Mouse (Mus musculus) urinary bladder, postnatal 4 days (tissue): ENCODE data around the gene Amotl2.
"Not testable (repeated sequence)": the region's sequence is repeated elsewhere in the genome, so short reads cannot be mapped to it uniquely, and the experiment has no call there.

ENCODE experiments used
- DNase-seq, 2 experiments: peaks; one replicate each; pipeline ENCODE4 v3.0.0; 2021 to 2022; ENCODE audit warnings: low spot score in 2 of 2

The Amotl2 gene

DNA sequence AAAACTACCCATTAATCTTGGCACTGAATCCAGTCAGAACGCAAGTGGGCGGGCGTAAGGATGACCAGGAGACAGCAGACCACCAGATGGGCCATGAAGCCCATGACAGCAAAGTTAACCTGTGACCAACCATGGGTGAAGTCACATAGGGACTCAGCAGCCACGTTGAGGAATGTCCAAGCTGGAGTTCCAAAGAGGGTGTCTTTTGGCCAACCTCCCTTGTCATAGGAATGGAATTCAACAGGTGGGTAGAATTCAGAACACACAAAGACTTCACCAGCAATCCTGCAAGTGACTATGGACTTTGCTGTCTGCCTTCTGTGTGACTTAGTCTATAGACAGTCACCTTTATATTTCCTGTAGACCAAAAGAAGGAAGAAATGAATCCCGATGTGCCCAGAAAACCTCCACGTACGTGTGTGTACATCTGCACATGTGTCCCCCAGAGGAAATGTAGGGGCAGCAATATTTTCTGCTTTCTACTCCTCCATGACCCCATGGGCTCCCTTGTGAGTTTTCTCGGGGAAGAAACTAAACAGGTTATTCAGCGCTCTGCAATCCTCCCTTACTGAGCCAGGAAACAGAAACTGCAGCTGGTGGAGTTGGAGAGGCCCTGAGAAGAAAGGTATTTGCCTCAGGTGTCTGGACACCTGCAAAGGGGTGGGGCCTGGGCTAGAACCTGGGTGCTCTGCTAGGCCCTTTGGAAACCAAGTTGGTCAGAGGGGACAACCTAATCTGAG, 17.7 kb downstream of the Amotl2 start:
- DNase-seq = no peak

DNA sequence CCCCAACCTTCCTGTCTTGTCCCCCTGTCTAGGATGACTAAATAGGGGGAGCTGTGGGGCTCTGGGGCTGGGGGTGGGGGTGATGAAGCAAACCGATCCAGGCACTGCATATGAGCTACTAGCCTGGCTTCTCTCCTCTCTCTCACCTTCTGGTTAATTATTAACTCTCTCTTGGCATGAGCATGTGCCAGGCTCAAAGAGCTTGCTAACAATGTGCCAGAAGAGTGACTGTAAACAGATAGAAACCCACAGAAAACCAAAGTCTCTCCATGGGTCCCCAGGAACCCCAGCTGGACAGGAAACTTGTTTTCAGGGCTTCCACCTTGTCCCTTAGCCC, 18.2 kb downstream of the Amotl2 start:
- DNase-seq = no peak

DNA sequence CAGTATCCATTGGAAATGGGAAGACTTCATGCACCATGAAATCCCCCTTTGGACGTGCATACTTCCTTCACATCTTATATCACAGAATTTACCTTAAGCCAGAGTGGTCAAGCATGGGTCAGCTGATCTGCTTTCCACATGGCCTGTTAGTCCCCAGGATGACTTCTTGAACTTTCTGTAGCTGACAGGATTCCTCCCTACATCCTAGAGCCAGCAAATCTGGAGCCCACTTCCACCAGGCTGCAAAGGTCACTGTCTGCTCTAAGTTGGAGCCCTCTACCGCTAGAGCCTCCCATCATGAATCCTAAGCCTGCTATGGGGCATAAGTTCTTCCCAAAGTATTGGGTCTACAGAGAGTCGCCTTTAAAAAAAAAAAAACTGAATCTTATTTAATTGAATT, 18.8 kb downstream of the Amotl2 start:
- DNase-seq = no peak

DNA sequence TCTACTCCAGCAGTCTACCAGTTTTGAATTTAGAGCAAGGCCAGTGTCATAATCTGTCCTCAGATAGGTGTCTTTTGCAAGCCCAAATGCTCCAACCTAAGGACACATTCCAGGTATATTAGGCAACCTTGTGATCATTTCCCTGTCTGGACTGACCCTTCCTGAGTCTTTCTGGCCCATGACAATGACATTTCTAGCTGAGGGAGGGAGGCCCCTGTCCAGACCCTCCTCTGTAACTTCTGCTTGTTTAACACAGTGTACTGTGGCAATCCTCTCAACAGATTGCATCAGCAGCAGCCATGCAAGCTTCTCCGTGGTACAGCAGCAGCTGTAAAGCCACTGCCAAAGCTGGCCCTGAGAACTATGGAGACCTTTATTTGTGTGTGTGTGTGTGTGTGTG, 19.5 kb downstream of the Amotl2 start:
- DNase-seq = no peak

DNA sequence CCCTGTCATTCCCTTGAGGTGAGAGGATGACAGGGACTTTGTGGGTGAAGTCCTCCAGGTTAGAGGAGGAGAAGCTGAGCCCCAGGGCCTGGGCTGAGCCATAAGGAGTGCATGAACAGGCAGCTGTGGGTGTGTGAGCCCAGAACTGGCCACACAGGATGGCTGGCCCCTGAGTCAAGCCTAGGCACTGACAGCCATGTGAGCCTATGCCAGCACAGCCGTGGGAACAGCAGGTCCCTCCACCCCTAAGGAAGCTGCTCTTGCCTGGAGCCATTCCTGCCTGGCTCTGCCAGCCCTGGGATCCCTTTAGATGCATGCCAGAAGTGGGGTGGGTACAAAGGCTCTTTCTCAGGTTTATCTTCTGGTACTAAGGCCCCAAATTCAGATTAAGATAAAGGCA, 20.9 kb downstream of the Amotl2 start:
- no peak for DNase-seq

DNA sequence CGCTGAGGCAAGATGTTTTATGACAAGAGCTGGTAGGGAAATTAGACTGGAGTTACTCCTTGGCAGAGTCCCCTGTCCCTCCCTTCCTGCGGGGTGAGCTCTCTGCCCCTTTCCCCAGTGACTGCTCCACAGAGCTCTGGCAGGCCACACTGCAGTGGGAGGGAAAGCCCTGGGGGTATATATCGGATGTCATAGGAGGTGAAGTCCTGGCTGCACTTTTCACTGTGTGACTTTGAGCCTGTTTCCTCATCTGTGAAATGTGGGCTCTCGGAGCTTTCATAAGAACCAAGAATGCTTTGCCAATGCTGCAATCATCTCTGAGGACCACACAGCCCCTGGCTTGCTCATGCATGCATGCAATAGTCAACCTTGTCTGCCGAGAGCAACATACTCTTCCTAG, 30.3 kb downstream of the Amotl2 start:
- no peak for DNase-seq

DNA sequence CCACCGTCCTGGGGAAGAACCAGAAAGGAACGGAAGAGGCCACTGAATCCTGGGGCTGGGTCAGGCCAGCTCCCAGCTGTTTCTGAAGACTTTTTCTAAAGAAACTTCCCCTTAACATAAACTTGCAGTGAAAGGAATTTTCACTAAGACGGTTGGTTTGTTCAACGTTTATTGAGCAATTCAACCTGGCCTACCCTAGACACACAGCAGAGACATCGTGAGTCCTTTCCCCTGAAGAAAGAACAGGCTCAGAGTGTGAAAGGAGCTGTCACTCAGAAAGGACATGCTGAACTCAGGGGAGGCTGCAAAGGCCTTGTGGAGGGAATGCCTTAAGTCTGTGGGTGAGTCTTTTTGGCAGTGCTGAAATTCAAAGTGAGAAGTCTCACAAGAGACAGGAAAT, 31.4 kb downstream of the Amotl2 start:
- no peak for DNase-seq

DNA sequence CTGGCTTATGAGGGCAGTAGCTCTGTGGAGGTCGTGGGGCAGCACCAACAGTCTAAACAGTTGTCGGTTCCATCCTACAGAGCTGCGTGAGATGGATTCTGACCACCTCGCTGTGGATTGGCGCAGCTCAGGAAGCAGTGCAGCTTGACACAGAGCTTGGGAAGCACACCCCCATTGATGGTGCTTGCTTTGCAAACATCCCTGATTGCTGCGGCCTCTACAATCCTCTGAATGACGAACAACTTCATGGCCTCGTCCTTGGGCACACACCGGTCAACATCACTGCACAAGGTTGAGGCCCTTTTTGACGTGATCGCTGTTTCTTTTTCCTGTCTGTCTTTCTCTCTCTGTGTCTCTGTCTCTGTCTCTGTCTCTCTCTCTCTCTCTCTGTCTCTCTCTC, 32.7 kb downstream of the Amotl2 start:
- DNase-seq = no peak

DNA sequence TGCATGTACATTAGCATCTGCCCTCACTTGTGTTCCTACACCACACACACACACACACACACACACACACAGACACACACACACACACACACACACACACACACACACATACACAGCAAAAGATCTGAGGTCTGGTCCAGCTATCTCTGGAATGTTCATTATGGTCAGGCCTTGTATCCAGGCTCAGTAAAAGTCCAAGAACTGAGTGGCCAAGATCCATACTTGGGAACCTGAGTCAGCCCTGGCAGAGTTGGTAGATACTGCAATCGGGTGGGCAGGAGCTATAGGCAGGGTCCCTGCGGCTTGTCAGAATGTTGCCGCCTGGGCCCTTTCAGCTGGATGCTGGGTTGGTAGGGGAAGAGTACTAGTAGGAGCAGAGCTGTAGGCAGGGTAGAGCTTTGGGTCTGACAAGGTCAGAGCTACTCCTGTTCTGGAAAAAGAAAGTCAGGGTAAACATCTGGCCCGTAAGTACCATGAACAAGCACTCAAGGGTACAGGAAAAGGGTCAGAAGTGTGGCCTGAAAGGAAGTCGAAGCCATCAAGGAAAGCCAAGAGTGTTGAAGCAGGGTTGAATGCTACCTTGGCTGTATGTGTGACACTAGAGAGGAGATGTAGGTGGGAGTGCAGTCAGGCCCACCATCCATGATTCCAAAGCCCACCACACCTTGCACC, 35.3 kb downstream of the Amotl2 start:
- no peak for DNase-seq

DNA sequence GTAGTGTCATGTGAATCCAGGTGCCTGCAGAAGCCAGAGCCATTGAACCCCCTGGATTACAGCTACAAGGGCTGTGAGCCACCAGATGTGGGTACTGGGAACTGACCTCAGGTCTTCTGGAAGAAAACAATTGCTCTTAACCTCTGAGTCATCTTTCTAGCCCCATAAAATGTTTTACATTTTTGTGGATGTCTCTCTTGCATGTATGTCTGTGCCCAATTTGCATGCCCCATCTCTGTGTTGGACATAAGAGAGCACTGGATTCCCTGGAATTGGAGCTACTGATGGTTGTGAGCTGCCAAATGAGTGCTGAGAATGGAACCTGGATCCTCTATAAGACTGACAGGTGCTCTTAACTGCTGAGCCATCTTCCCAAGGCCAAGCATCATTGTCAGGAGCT, 36.8 kb downstream of the Amotl2 start:
- no peak for DNase-seq

DNA sequence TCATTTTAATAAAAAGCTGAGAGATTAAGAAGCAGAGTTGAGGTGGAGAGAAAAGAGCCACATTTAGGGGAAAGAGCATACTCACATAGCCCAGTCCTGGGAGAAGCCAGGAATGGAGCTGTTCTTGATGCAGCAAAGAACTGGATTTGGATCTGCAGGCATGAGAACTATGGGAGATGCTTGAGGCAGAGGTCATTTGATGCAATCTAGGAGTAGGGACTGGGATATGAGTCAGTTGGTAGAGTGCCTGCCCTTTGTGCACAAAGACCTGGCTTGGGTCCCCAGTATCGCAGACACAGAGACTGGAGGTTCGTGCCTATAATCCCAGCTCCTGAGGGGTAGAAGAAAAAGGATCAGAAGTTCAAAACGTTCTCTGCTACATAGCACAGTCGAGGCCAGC, 38.7 kb downstream of the Amotl2 start:
- DNase-seq = no peak

DNA sequence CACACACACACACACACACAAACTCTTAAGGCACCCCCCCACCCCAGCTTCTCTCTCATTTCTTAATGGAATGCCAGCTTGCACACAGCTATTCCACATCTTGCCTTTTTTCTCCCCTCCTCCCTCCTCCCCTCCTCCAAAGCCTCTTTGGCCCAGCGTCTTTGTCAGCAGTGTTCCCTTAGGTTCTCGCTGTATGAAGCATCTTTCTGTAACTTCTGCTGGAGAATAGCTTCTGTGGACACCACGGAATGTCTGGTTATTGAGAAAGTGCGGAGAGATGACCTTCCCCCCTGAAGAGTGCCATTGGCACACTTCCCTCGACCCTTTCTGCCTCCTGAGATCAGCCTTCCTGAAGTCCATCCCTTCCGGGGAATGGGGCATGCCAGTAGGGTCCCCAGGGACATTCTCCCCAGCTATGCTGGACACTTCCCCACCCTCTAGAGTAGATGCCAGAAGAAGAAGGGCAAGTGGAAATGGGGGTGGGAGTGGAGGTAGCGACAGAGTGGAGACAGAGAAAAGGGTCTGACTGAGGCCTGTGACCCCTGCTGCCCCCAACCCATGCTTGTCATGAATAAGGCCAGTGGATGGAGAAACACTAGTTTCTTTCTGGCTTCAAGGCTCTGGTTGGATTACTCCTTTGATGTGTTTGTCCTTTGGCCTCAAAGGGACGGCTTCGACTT, 39.3 kb downstream of the Amotl2 start:
- DNase-seq = no peak

DNA sequence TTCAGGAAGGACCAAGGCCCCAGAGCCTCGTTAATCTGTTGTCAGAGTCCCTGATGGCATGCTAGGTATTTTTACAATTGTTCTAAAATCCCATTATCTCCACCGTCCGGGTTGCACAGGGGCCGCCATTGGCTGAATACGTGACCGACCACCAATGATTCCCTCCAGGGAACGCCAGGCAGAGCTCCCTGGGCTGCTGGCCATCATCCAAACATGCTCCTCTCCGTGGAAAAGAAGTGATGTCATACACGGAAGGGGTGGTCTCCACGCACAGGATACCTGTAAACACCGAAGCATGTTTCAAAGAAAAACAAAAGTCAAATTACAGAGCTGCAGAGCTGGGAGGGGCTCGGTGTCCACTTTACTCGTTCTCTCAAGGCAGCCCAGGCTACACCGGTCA, 39.9 kb downstream of the Amotl2 start:
- no peak for DNase-seq

DNA sequence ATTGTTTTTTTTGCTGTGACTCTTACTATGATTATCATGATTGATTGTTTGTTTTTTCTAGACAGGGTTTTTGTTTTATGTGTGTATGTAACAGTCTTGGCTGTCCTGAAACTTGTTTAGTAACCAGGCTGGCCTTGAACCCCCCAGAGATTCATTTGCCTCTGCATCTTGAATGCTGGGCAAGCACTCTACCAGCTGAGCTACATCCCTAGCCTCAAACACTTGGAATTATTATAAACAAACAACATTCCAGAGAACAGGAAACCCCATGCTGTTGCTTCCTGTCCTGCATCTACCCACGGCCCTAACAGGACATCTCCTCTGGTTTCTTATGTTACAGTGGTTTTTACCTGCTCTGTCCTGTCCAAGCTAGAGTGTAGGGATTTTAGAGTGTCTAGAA, 42.4 kb downstream of the Amotl2 start:
- DNase-seq = no peak

DNA sequence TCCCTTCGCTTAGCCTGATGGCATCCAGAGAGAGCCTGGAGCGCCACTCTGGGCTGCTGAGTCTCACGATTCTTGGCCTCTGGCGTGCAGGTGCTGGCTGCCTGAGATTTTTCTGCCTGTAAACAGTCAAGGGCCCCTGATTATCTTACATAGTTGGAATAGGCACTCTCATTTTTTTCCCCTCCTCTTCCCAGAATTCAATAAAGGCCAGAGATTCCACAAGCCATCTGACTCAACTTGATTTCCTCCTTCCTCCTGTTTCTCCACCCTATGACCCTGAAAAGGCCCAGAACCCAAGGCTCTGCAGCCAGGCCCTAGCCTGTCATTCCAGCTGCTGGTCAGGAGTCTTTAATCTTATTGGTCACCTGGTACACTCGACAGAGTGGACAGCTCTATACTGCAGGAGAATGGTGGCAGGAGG, 43.1 kb downstream of the Amotl2 start:
- no peak for DNase-seq

DNA sequence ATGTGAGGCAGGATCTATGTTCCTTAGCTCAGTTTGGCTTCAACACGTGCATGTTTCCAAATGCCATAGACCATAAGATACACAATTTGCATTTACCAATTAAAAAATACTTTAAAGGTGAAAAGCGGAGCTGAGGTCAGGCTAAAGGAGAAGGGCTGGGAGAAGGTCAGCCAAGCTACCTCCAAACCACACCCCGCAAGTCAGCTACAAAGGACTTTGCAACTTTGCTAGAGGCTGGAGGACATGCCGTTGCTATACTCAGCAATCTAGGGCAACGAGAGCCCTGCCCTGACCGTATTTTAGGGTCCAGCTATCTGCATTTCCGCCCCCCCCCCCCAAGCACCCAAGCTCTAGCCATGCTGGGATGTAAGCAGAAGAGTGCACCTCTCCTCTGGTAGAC, 45.1 kb downstream of the Amotl2 start:
- DNase-seq = no peak

DNA sequence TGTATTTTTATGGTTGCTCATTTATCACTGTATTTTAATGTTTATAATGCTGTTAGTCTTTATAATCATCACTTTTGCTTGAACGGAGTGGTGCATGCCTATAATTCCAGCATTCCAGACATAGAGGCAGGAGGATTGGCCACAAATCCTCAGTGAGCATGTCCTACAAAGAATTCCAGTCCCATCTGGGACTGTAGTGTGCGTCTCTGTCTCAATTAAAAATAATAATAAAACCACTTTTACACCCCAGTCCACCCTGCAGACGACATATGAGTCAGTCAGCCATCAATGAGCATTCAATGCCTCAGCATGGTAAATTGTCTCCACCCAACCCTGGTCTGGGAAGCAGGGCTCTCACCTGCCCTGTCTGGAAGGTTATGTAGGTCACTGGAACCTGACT, 46.4 kb downstream of the Amotl2 start:
- DNase-seq = no peak

DNA sequence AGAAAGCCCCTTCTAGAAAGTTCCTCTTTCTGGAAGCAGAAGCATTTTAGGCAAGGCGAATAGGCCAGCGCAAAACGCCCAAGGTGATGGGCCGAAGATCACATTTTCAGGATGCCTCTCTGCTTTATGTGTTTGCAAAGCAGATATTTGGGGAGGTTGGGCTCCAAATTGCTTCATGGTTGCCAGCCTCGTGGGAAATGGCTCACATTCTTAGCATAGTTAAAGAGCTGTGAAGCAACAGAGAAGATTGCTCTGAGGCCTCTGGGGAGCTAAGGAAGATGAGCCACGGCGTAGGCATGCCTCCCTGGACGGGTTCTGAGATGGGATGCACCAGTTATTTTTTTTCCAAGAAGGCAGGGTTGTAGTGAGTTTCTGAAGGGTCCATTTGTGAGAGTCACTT, 47.0 kb downstream of the Amotl2 start:
- DNase-seq = no peak

DNA sequence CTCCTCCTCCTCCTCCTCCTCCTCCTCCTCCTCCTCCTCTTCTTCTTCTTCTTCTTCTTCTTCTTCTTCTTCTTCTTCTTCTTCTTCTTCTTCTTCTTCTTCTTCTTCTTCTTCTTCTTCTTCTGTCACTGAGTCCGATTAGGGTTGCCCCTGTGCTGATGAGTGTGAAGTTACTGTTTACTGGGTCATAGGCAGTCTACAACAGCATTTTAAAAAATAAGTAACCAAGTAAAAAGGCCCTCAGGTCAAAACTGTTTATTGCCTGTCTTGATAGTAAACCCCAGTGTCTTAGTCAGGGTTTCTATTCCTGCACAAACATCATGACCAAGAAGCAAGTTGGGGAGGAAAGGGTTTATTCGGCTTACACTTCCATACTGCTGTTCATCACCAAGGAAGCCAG, 48.1 kb downstream of the Amotl2 start:
- DNase-seq = not testable (repeated sequence)

DNA sequence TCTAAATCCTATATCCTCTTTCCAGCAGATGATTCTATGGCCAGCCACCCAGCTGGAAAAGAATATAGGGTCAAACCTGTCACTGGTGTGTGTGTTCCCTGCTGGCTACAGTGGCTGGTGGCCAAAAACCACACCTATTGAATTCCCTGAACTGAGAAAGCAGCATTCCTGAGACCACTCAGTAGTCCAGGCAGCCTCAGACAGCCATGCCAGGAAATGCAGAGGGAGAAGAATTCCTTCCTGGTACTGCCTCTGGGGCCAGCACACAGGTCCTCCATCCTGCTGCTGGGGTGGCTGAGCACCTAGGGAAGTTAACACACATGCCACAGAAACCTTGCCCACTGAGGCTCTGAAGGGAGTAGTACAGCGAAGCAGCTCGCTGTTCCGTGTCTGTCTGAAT, 50.3 kb downstream of the Amotl2 start:
- DNase-seq = no peak

DNA sequence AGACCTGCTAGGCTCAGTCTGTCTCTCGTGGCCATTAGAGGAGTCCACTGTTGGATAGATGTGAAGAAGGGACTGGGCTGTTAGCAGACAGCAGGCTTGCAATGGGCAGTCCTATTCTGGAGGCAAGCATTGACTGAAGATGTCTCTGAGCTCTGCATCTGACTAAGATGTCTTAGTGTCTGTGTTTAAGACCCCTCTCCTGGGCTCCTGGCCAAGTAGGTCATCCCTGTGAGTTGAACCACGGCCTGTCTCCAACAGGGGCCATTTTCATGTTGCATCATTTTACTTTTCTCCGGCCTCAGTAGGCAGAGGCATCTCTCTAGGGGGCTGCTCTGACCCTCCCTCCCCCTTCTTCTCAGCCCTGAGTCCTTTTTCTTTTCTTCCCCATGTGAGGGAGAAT, 52.8 kb downstream of the Amotl2 start:
- DNase-seq = no peak

DNA sequence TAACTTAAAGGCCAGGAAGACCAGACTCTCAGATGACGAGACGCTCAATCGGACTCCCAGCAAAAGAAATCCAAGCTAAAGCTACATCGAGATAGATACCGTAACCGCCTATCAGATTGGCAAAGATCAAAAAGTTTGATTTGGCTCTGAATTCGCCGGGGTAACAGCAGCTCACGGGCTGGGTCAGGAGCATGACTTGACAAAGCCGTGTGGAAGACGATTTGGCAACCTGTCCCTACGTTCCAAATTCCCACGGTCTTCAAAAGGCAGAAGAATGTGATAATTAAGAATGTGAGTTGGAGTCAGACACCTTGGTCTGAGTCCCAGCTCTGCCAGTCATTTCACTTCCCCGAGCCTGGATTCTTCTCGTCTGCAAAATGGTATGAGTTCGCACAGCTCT, 53.7 kb downstream of the Amotl2 start:
- DNase-seq = no peak

DNA sequence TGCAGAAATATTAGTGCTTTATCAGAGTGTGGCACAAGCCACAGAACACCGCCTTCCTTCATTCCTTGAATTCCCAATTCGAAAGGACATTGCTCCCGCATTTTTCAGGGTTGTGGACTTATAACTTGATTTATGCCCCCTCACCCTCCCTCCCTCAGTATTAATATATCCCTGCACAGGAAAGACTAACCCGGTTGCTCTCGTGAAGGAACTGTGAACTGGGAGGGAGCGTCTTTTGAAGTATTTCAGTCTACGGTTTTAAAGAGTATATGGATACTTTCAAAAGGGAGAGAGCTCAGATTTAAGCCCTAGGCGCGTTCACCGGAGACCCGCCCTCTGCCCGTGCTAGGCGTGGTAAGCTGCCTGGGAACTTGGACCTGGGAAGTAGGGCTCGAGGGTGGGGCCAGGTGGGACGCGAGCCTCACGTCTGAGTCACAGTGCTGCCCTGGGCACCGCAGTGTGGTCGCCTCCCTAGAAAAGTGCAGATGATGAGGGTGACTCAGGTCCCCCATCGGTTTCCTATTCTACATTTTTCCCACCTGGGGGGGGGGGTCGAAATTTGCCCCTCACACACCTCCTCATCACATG, 54.9 kb downstream of the Amotl2 start:
- peak in 1 of 2 experiments; percentile 34 for DNase-seq
